Mouse (Mus musculus): ENCODE measurements around the gene Lmtk2.
A peak's percentile ranks its signal among the peaks of the same experiment; 100 is the strongest.

Lmtk2 gene

DNA sequence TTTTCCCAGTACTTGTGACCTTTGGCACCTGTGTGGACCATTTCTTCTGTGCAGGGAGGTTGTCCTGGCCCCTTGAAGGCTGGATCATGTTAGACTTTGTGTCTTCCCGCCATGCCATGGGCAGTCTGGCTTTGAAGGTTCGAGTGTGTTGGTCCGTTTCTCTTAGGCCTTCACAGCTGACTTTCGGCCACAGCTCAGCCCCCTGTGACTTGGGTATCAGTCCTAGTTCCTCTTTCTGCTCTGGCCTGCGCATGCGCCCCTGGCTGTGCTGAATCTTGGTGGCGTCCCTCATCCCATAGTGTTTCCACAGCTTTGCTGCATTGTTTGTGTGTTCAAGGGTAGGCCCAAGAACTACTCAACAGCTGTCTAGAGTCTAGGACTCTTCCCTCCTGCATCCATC lies 81.0 kb downstream of the Lmtk2 start:
- DNase-seq, result no peak

DNA sequence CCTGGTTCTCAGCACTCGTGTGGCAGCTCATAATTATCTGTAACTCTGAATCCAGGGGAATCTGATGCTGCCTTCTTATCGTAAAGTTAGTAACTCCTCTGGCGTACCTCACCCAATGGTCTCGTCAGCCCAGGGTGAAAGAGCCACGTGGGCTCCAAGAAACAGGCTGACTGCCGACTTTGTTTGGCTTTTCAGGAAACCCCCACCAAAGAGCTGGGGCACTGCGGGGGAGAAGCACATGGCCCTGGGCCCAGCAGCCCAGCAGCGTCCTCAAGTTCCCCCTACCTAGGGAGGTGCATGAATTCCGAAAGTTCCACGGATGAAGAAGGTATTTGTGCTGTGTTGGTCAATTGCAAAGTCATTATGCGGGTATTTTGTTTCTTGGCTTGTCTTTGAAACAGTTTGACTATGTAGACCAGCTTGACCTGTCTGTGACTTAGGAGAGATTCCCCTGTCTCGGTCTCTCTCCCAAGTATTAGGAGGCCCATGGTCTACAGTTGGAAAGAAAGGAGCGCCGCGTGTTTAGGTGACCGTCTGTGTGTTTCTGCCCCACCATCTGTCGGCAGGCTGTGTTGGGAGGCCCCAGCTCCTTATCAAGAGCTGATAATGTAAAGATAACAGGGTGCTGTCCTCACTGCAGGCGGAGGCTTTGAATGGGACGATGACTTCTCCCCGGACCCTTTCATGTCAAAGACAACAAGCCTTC lies 82.5 kb downstream of the Lmtk2 start:
- DNase-seq, result no peak

- no peak for DNase-seq
Observed at GRCm38 (mm10) chr5:144183248-144183559, 83.0 kb downstream of the Lmtk2 start.

DNA sequence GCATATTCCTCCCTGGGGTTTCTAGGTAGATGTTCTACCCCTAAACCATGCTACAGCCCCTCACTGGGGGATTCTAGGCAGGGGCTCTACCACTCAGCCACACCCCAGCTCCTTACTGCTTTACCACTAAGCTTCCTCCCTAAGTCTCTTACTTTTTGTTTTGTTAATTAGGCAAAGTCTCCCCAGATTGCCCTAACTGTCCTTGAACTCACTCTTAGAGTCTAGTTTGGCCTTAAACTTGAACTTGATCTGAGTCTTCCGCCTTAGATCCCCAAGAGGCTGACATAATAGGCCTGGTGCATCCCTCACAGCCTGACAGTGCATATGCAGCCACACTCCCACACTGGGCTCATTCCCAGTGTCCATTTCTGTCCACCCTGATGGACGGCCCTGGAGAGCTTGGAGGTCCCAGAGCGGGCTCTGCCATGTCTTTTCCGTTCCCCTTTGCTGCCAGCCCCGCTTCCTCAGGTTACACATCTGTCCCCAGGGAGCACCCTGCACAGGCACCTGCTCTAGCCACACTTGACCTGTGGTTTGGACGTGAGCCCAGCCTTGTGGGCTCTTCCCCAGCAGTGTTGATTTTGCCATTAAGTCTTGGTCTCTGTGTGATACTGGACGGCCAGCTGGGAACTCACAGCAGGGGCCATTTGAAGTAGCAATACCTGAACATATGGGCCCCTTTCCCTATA lies 83.6 kb downstream of the Lmtk2 start:
- no peak for DNase-seq

DNA sequence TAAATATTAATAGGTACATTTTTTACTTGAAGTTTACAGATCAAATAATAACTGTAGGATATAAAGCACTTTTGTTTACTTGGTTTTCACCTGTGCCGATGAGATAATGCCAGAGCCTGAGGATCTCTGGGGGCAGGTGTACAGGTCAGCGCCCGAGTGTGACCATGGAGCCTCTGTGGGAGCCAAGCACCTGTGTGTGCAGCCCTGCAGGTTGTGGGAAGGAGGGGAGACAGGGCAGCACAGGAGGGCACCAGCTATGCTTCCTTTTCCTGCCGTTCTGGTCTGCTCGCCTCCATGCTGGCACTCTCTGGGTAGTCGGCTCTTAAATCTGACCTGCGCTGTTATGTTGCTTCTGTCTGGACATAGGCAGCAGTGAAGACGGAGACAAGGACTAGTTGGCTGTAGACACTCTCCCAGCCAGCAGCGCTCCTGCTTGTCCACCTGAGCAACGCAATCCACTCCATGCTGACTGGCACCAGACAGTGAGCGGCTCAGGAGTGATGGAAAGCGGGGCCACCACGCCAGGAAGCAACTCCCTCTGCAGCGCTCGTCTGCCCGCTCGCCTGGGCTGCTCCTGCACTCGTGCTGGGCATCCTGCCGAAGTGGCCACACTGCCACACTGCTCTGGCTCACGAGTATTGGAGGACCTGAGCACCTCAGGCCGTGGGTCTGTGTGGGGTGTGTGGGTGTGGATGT lies 84.3 kb downstream of the Lmtk2 start:
- no peak for DNase-seq

DNA sequence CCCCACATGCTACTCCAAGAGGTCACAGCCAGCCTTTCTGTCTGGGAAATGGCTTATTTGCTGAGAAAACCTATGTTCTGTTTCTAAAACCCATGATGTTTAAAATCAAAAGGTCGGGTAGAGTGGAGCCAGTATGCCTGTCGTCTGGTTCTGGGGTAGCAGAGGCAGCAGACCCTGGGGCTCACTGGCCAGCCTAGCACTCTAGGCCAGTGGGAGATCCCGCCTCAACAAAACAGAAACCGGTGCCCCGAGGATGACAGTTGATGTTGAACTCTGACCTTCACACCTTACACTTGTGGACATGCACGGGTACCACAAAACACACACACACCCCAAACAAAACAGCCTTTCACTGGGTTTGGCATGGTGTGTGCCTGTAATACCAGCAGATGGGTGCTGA lies 88.2 kb downstream of the Lmtk2 start:
- DNase-seq, result no peak

DNA sequence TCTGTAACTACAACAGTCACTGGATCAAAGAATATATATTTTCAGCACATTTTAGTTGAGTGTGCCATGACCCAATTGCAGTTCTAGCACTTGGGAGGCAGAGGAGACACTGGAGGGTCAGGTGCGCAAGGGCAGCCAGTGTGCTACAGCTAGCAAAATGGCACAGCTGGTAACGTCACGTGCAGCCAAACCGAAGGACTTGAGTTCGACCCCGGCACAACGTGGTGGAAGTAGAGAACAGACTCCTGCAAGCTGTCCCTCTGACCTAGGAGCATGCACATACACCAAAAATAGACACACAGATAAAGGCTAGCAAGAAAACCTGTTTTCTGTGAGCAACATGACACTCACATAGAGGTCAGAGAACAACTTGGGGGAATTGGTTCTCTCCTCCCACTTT lies 89.1 kb downstream of the Lmtk2 start:
- no peak for DNase-seq

GRCm38 (mm10) chr5:144189950-144190583 lies 89.8 kb downstream of the Lmtk2 start, which contains the start of gene Bhlha15:
Gene Bhlha15 (plus strand): TSS chr5:144190286.
- peak; percentile 71 for DNase-seq

GRCm38 (mm10) chr5:144191026-144191425 lies 90.8 kb downstream of the Lmtk2 start:
- DNase-seq, result no peak

GRCm38 (mm10) chr5:144192673-144193072 lies 92.4 kb downstream of the Lmtk2 start:
- no peak for DNase-seq

DNA sequence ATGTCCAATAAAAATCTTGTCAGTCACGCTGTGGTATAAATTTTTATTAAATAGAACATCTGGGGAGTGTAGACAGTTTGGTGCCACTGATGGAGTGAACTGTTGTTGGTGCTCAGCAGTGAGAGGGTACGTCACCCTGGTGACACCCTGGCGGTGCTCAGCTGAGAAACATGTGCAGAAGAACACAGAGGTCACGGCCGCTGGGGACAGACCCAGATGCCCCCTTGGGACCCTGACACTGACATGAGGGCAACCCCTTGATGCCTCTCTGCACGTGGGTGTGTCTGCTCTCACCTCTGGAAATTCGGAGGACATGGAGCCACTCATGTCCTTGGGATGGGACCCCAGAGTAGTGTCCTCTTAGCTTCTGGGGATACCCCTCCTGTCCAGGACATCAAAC lies 94.2 kb downstream of the Lmtk2 start:
- no peak for DNase-seq

GRCm38 (mm10) chr5:144195567-144195966 lies 95.3 kb downstream of the Lmtk2 start:
- DNase-seq, result no peak

DNA sequence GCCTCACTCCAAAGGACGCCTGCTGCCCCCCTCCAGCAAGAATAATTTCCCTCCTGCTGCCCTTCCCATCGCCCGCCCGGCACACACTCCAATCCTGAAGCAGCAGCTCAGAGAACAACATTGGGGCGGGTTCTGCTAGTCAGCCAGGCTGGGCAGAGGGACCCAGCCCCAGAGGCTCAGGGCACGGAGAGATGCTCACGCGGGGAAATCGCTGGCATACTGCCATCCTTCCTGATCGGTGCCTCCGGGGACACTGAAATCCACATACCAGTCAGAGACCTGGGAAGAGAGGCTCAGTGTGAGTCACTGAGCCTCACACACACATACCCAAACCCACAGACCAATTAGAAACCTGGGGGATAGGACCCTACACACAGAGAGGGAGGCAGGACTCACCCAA lies 100.4 kb downstream of the Lmtk2 start:
- DNase-seq, result no peak

GRCm38 (mm10) chr5:144202430-144202829 lies 102.2 kb downstream of the Lmtk2 start:
- no peak for DNase-seq

DNA sequence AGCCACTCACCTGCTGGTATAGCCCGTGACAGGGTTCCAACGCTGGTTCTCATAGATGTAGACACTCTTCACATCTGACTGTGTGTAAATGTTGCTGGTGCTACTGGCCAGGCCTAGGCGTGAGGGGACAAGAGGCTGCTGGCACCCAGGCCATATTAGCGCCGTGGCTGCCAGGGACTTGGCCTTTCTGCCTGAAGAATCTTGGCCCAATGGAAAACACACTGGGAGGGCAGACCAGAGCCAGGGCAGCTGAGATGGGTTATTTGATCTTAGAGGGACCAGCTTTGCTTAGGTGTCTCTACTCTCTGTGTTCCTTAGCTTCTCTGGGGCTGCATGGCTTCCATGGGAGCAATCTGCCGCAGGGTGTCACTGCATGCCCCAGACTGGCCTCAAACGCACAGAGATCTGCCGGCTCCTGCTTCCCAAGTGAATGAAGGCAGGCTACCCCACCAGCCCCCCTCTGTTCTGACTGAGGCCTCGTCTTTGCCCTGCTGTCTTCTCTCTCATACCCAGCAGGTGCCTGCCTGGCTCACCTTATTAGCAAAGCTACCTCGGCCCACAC lies 103.2 kb downstream of the Lmtk2 start:
- no peak for DNase-seq

DNA sequence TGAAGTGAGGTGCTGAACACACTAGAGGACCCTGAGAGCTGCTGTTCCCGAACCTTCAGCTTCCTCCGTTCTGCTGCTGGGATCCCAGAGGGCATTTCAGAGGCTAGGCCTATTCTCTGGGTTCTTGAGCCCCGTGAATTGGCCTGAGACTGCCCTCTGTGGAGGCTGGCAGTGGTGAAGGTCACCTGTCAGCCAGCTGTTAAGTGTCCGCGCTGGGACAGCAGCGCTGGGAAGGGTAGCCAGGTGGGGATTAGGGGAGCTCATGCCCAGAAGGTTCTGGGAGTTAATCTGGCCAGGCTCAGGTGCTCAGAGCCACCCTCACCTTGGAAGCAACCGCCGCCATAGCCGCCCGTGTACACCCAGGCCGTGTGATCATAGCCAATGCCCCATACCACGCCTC lies 104.1 kb downstream of the Lmtk2 start:
- no peak for DNase-seq

GRCm38 (mm10) chr5:144204911-144205310 lies 104.7 kb downstream of the Lmtk2 start:
- no peak for DNase-seq

DNA sequence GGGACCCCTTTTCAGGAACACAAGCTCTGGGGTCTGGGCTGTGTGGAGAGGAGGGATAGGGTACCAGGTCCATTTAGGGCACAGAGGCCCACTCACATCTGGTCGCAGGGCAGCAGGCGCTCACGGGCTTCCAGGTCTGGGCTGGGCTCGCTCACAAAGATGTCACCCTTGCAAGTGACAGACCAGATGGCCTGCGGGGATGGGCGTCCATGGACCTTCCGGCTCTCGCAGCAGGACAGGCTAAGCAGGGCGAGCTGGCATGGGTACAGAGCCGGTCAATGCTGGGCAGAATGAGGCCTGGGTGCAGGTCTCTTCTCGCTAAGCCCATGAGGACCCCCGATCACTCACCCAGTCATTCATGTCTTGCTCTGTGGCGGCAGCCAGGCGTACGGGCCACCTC lies 105.8 kb downstream of the Lmtk2 start:
- no peak for DNase-seq

GRCm38 (mm10) chr5:144207478-144207877 lies 107.2 kb downstream of the Lmtk2 start:
- DNase-seq, result peak; percentile 56

- peak; percentile 62 for DNase-seq
Observed at GRCm38 (mm10) chr5:144214453-144214852, 114.2 kb downstream of the Lmtk2 start.

DNA sequence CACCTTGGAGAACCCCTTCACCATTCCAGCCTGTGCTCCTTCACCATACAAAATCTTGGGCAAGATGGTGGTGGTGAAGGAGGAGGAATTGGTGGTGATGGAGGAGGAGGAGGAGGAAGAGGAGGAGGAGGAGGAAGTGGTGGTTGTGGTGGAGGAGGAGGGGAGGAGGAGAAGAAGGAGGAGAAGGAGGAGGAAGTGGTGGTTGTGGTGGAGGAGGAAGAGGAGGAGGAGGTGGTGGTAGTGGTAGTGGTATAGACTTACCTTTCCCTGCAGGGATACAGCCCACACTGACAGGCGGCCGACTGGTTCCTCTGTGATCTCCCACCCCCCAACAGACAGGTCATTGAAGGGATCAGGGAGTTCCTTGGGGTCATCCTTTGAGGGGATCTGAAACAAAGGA lies 115.8 kb downstream of the Lmtk2 start:
- no peak for DNase-seq

GRCm38 (mm10) chr5:144218061-144218460 lies 117.8 kb downstream of the Lmtk2 start:
- DNase-seq, result no peak

GRCm38 (mm10) chr5:144219306-144219705 lies 119.1 kb downstream of the Lmtk2 start:
- DNase-seq, result peak; percentile 44

Measured in kidney, adult 9 months (tissue).